Mouse (Mus musculus): Measurements from ENCODE around the gene Ppp2r2c.

Gene Ppp2r2c

GRCm38 (mm10) chr5:36886298-36886697 is 18.0 kb downstream of the Ppp2r2c start:
- CTCF ChIA-PET: interaction anchor here (0.5 to 1.6 kb wide), 11 partner anchors 17 to 1197 kb away, joined by 3 to 4 read pairs (median 3); partner anchors contain the start of gene Man2b2 (in 2 of the 4)
- POLR2A ChIA-PET: interaction anchor here in 3 of 4 experiments (0.6 to 3.8 kb wide), 17 partner anchors 8 to 398 kb away, joined by 3 to 27 read pairs (median 6); partner anchors contain the start of genes Man2b2 (in 1 of the 3) and Ppp2r2c (in 1 of the 3)

GRCm38 (mm10) chr5:36886852-36887283 is 18.6 kb downstream of the Ppp2r2c start:
- POLR2A ChIA-PET: interaction anchor here in 3 of 4 experiments (0.6 to 3.8 kb wide), 14 partner anchors 8 to 98 kb away, joined by 3 to 27 read pairs (median 6); partner anchors contain the start of genes Man2b2 (in 2 of the 3) and Ppp2r2c (in 1 of the 3)
- CTCF ChIA-PET: interaction anchor here in 3 of 4 experiments (0.5 to 1.6 kb wide), 10 partner anchors 10 to 76 kb away, joined by 3 to 4 read pairs (median 3); no protein-coding TSS in a partner anchor

- POLR2A ChIA-PET: interaction anchor here in 3 of 4 experiments (1.0 to 3.8 kb wide), 10 partner anchors 9 to 59 kb away, joined by 3 to 27 read pairs (median 6); partner anchors contain the start of gene Man2b2 (in 2 of the 3)
- CTCF ChIA-PET: interaction anchor here in 3 of 4 experiments (0.7 to 1.6 kb wide), 9 partner anchors 9 to 59 kb away, joined by 3 to 4 read pairs (median 3); no protein-coding TSS in a partner anchor
Measured at GRCm38 (mm10) chr5:36887299-36887988, 19.1 kb downstream of the Ppp2r2c start.

GRCm38 (mm10) chr5:36888501-36888900 is 20.2 kb downstream of the Ppp2r2c start:
- CTCF ChIA-PET: interaction anchor here in 2 of 4 experiments (0.6 to 1.9 kb wide), 3 partner anchors 24 to 58 kb away, joined by 3 to 5 read pairs (median 4); partner anchors contain the start of gene Man2b2 (in 1 of the 2)
- POLR2A ChIA-PET: interaction anchor here in 2 of 4 experiments (0.8 to 3.6 kb wide), 3 partner anchors 9 to 45 kb away, joined by 3 to 17 read pairs (median 3); no protein-coding TSS in a partner anchor

- POLR2A ChIA-PET: interaction anchor here in 2 of 4 experiments (0.8 to 3.6 kb wide), 3 partner anchors 8 to 45 kb away, joined by 3 to 17 read pairs (median 3); no protein-coding TSS in a partner anchor
- CTCF ChIA-PET: interaction anchor here in 2 of 4 experiments (0.6 to 1.9 kb wide), 3 partner anchors 24 to 58 kb away, joined by 3 to 5 read pairs (median 4); partner anchors contain the start of gene Man2b2 (in 1 of the 2)
Measured at GRCm38 (mm10) chr5:36888911-36889310, 20.6 kb downstream of the Ppp2r2c start.

GRCm38 (mm10) chr5:36889380-36889886 is 21.1 kb downstream of the Ppp2r2c start:
- ChIA-PET CTCF (interaction anchor here in 2 of 4 experiments (1.6 to 2.4 kb wide), 3 partner anchors 53 to 59 kb away, joined by 4 to 7 read pairs (median 5); partner anchors contain the start of gene Man2b2 (in 2 of the 2)), POLR2A (interaction anchor here in 2 of 4 experiments (1.0 to 3.6 kb wide), 4 partner anchors 8 to 30 kb away, joined by 3 to 17 read pairs (median 4); no protein-coding TSS in a partner anchor)

GRCm38 (mm10) chr5:36890794-36891193 is 22.5 kb downstream of the Ppp2r2c start:
- POLR2A ChIA-PET: interaction anchor here (0.5 to 3.6 kb wide), 13 partner anchors 9 to 945 kb away, joined by 3 to 17 read pairs (median 3); partner anchors contain the start of gene Man2b2 (in 1 of the 4)
- CTCF ChIA-PET: interaction anchor here (0.6 to 2.4 kb wide), 10 partner anchors 16 to 659 kb away, joined by 3 to 7 read pairs (median 3); partner anchors contain the start of gene Man2b2 (in 1 of the 4)

- CTCF ChIA-PET: interaction anchor here (0.6 to 2.4 kb wide), 9 partner anchors 18 to 270 kb away, joined by 3 to 7 read pairs (median 3); partner anchors contain the start of gene Man2b2 (in 1 of the 4)
- POLR2A ChIA-PET: interaction anchor here in 2 of 4 experiments (1.5 to 3.6 kb wide), 5 partner anchors 10 to 22 kb away, joined by 3 to 17 read pairs (median 10); no protein-coding TSS in a partner anchor
Measured at GRCm38 (mm10) chr5:36891793-36892470, 23.6 kb downstream of the Ppp2r2c start.

- ChIA-PET CTCF (interaction anchor here in 1 of 4 experiments (0.6 kb wide), 3 partner anchors 60 to 158 kb away, joined by 3 read pairs; no protein-coding TSS in a partner anchor), POLR2A (interaction anchor here in 3 of 4 experiments (0.7 to 3.4 kb wide), 6 partner anchors 8 to 430 kb away, joined by 3 to 13 read pairs (median 4); no protein-coding TSS in a partner anchor)
Measured at GRCm38 (mm10) chr5:36893263-36893662, 24.9 kb downstream of the Ppp2r2c start.

GRCm38 (mm10) chr5:36894070-36894469 is 25.8 kb downstream of the Ppp2r2c start:
- ChIA-PET POLR2A (interaction anchor here in 3 of 4 experiments (1.0 to 2.8 kb wide), 5 partner anchors 8 to 76 kb away, joined by 3 to 10 read pairs (median 3); no protein-coding TSS in a partner anchor), CTCF (interaction anchor here in 1 of 4 experiments (0.8 kb wide), 1 partner anchor 227 kb away, joined by 3 read pairs; no protein-coding TSS in a partner anchor)

GRCm38 (mm10) chr5:36894604-36895368 is 26.5 kb downstream of the Ppp2r2c start:
- POLR2A ChIA-PET: interaction anchor here in 2 of 4 experiments (1.1 to 2.8 kb wide), 3 partner anchors 7 to 9 kb away, joined by 3 to 10 read pairs (median 4); no protein-coding TSS in a partner anchor
- CTCF ChIA-PET: interaction anchor here in 2 of 4 experiments (0.5 to 1.5 kb wide), 2 partner anchors 34 to 196 kb away, joined by 3 to 7 read pairs; no protein-coding TSS in a partner anchor

GRCm38 (mm10) chr5:36895621-36896573 is 27.6 kb downstream of the Ppp2r2c start:
- POLR2A ChIA-PET: interaction anchor here in 3 of 4 experiments (0.7 to 3.0 kb wide), 6 partner anchors 9 to 85 kb away, joined by 3 to 13 read pairs (median 4); no protein-coding TSS in a partner anchor
- CTCF ChIA-PET: interaction anchor here (0.5 to 1.5 kb wide), 10 partner anchors 9 to 195 kb away, joined by 3 to 7 read pairs (median 3); partner anchors contain the start of gene Man2b2 (in 1 of the 4)

GRCm38 (mm10) chr5:36897999-36898398 is 29.7 kb downstream of the Ppp2r2c start:
- ChIA-PET CTCF (interaction anchor here in 2 of 4 experiments (0.9 to 1.2 kb wide), 2 partner anchors 16 to 22 kb away, joined by 3 to 4 read pairs; no protein-coding TSS in a partner anchor), POLR2A (interaction anchor here in 2 of 4 experiments (0.6 to 3.0 kb wide), 3 partner anchors 9 to 68 kb away, joined by 3 to 13 read pairs (median 5); no protein-coding TSS in a partner anchor)

- CTCF ChIA-PET: interaction anchor here in 2 of 4 experiments (0.7 to 1.0 kb wide), 3 partner anchors 16 to 69 kb away, joined by 3 read pairs; partner anchors contain the start of gene Man2b2 (in 1 of the 2)
- POLR2A ChIA-PET: interaction anchor here in 1 of 4 experiments (3.0 kb wide), 1 partner anchor 12 kb away, joined by 13 read pairs; no protein-coding TSS in a partner anchor
Measured at GRCm38 (mm10) chr5:36898415-36899109, 30.2 kb downstream of the Ppp2r2c start.
